In the genomic region with DNA sequence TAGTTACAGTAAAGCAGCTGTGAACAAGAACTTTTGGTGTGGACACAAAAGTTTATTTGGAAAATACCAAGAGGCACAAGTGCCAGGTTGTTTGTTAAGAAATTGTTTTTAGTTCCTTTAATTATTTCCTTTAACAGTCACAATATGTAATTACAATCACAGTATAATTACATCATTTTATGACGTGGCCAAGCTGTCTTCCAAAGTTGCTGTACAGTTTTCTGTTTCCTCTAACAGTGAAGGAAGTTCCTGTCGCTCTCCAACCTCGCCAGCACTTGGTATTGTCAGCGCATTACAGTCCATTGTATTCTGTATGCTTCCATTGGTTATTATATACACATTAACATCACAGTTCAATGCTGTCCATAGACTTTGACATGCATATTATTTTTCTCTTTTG, we compare ENCODE assay signal across 20 mouse cellular contexts. TPM values are rescaled to one million over a fixed set of nuclear protein-coding genes. Genes with fewer than 3 reads are reported as not detected.
A peak's percentile ranks its signal among the peaks of the same experiment; 100 is the strongest.
DNase-seq lines count a peak whose midpoint lies in the region; ATAC-seq lines count a peak whose summit lies in the region.
"Had no signal": no experiment of that assay in that cellular context is flagged by ENCODE, and none has a peak within 500 bp of the region (broad histone marks: within the 10 kb centered on the region; RNA-seq: fewer than 3 reads in every experiment).

No protein-coding gene starts in this region.

- DNase-seq in lung, postnatal 36 days: no peak
- DNase-seq in layer of hippocampus, postnatal 14 days (ENCODE audit: low spot score in 2 of 2): no peak
- no peak for DNase-seq in lung, postnatal 25 days (ENCODE audit: low spot score)
- DNase-seq: adrenal gland, adult 2 months; adrenal gland, postnatal 10 days; adrenal gland, postnatal 25 days; B cell, adult 2 months; cerebellum, adult 11 months; cerebellum, adult 18-20 months; cerebellum, adult 8-10 months; cerebellum, adult 9-11 months; cerebellum, postnatal 14 days; cerebellum, postnatal 36 days; forebrain, postnatal 0 days had no signal

- peak; percentile 42 for ATAC-seq in common myeloid progenitor, adult 5-6 weeks (replicated peaks; ENCODE audit: low read depth, poor library complexity, severe bottlenecking)
- ATAC-seq in megakaryocyte, adult 5-6 weeks (ENCODE audit: poor library complexity, severe bottlenecking): peak; percentile 41
- ATAC-seq: CD4-positive, CD25-positive, alpha-beta regulatory T cell, adult 4 months; forebrain, embryonic 13.5 days; forebrain, embryonic 15.5 days; Patski had no signal

RNA-seq across cellular contexts. Expression of a gene that starts 54.9 kb away (rescaled TPM):
- 75.2 and 80.6 TPM in 2 replicates for total RNA-seq in common myeloid progenitor, adult 5-6 weeks (2017)
- total RNA-seq in megakaryocyte, adult 5-6 weeks (2015): 44.8 and 48.9 TPM in 2 replicates
- total RNA-seq in megakaryocyte, adult 5-6 weeks (2017): 30.6 and 34.8 TPM in 2 replicates
- total RNA-seq in layer of hippocampus, postnatal 14 days (2021): 10 to 100 TPM; 92.4 to 93.6 TPM
